Mouse (Mus musculus): ENCODE measurements around the gene Spg11. TPM values are rescaled to one million over a fixed set of nuclear protein-coding genes. Genes with fewer than 3 reads are reported as not detected.

Spg11 gene
- polyA plus RNA-seq (2021; fragmentation: Nextera tagmentation) = 1.8 and 2.4 TPM in 2 replicates
- long read RNA-seq, experiment 1, partial matches to known transcripts = 8 of 17 reads
- long read RNA-seq, experiment 1, other reads (novel, unspliced or antisense) = 6 of 17 reads
- long read RNA-seq, experiment 2, partial matches to known transcripts = 5 of 6 reads
- long read RNA-seq, experiment 2, other reads (novel, unspliced or antisense) = 1 of 6 reads

DNA sequence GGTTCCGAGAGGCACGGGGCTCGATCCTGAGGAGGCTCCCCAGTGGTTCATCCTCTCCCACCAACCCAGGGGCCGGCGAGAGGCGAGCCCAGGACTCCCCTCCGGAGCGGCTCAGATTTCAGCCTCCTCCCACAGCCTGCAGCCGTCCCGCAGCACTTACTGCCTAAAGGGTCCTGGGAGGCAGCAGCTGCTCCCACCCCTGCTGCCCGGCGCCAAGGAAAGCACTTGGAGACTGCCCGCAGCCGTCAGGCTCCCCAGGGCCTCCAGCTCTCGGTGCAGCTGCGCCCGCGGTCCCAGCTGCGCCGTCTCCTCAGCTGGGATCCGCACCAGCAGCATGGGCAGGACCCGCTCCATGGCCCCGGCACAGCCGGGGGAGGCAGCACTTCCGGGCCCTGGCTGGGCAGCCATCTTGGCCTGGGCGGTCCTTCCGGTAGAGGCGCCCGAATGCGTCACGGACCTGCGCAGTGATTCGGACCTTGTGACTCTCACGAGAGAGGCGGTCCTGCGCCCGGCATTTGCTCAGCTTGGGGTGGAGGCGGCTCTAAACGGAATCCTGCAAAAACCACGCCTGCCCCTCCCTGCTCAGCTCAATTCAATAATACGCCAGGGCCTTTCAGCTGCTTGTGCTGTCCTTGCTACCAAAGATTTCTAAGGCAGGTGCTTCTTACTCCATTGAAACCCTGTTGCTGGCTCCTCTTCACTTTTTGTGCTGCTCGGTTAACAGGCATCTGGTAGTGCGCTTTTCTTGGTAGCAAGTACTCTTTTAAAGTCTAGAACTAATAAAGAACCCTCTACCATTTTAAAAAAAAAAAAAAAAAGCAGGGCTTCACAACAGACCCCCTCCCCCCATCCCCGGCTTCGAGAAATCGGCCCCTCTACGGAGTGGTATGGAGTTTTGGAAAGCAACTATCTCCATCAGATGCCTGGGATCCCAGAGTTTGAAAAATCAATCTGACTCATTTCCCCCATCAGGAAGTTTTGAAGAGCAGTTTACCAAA, at the start of gene Spg11:
Spg11 (minus strand) TSS at position 426 of the 998 bp plus-strand sequence.

GRCm38 (mm10) chr2:122160680-122161079, 42.5 kb upstream of the Spg11 start, which contains the start of gene Trim69:
Gene Trim69 (plus strand): TSS chr2:122160700.

GRCm38 (mm10) chr2:122147508-122148241, 29.5 kb upstream of the Spg11 start, which contains the start of gene B2m:
Gene B2m (plus strand): TSS chr2:122147686.

DNA sequence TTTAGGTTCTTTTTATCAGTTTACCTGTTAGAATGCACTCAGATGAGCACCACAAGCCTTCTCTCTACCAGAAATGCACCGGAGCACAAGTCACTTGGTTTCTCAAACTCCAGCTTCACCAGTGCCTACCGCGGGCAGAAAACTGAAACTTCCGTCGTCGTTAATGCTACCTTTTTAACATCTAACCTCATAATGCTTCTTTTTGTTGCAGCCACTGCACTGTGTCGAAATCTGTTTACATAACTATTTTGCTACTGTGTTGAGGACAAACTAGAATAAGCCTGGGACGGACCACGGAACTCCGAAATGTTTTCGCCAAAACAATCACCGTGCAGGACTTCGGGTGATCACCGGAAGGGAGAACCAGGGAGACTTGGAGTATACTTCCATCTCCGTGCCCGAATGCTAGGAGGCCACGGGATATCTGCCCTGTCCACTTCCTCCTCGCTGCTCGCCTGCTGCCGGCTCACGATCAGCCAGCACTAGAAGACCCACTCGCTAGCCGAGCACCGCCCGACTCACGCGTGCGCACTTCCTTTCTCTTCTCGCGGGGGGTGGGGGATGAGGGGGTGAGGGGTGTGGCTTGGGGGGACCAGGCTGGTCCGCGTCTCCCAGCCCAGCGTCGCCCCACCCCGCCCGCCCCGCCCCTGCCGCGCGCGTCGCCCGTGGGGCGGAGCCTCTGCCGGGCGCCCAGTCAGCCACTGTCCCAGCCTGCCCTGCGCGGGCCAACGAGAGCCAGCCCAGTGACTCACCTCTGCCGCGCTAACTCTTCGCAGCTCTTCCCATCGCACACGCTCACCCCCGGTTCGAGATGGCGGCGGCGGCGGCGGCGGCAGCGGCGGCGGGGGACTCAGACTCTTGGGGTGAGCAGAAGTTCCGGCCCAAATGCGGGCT, 90.1 kb downstream of the Spg11 start, which contains the start of gene Eif3j1:
Eif3j1 (plus strand) TSS at position 685 of the 894 bp plus-strand sequence.

Other genes starting within 250 kb of the Spg11 start
- 17.2 and 17.7 TPM in 2 replicates for gene Ctdspl2, start 162.4 kb downstream of the Spg11 start, polyA plus RNA-seq (2021; fragmentation: Nextera tagmentation)
- gene Mageb3, start 162.3 kb downstream of the Spg11 start, polyA plus RNA-seq (2021; fragmentation: Nextera tagmentation) = not detected in 2 replicates
- gene Eif3j1, start 89.8 kb downstream of the Spg11 start, polyA plus RNA-seq (2021; fragmentation: Nextera tagmentation) = 26.0 and 30.2 TPM in 2 replicates
- 312 and 393 TPM in 2 replicates for gene B2m, start 29.3 kb upstream of the Spg11 start, polyA plus RNA-seq (2021; fragmentation: Nextera tagmentation)
- 0.06 TPM in 1 of 2 replicates, not detected in the other for gene Trim69, start 42.3 kb upstream of the Spg11 start, polyA plus RNA-seq (2021; fragmentation: Nextera tagmentation)
- gene Patl2, start 67.8 kb upstream of the Spg11 start, polyA plus RNA-seq (2021; fragmentation: Nextera tagmentation) = 0.09 and 0.13 TPM in 2 replicates
- gene Terb2, start 67.9 kb upstream of the Spg11 start, polyA plus RNA-seq (2021; fragmentation: Nextera tagmentation) = not detected in 2 replicates
- gene Sord, start 116.4 kb upstream of the Spg11 start, polyA plus RNA-seq (2021; fragmentation: Nextera tagmentation) = 15.7 and 17.1 TPM in 2 replicates
- not detected in 2 replicates for gene Duox2, start 180.1 kb upstream of the Spg11 start, polyA plus RNA-seq (2021; fragmentation: Nextera tagmentation)
- not detected in 2 replicates for gene Duoxa2, start 180.5 kb upstream of the Spg11 start, polyA plus RNA-seq (2021; fragmentation: Nextera tagmentation)
- gene Duoxa1, start 195.3 kb upstream of the Spg11 start, polyA plus RNA-seq (2021; fragmentation: Nextera tagmentation) = 0.08 and 0.20 TPM in 2 replicates
- not detected in 2 replicates for gene Duox1, start 197.3 kb upstream of the Spg11 start, polyA plus RNA-seq (2021; fragmentation: Nextera tagmentation)

Data from left cerebral cortex, adult 6 months (tissue).